Mouse (Mus musculus) hindbrain, embryonic 11.5 days (tissue): Measurements from ENCODE around the gene Ccdc33. TPM values are rescaled to one million over a fixed set of nuclear protein-coding genes. Genes with fewer than 3 reads are reported as not detected.

Experiments
- ATAC-seq: fragments of 200-750 bp; cut with Nextera tagmentation; 2 replicates; pipeline ENCODE4 v1.8.0; 2017; ENCODE audit warnings: mild to moderate bottlenecking, moderate TSS enrichment, moderate library complexity; ENCODE audit not compliant: low FRiP score
- DNase-seq: peaks from one replicate; pipeline ENCODE4 v3.0.0-alpha.2; 2015; ENCODE audit warnings: low spot score
- H3K27ac ChIP-seq: fragments of 300-500 bp; sonication (generic); 2 replicates; pipeline ENCODE4 v1.5.1; 2014; ENCODE audit warnings: mild to moderate bottlenecking, low read depth, low read length
- H3K27me3 ChIP-seq: fragments of 300-500 bp; sonication (generic); 2 replicates; pipeline ENCODE4 v1.6.1; 2014; ENCODE audit warnings: mild to moderate bottlenecking, low read length, moderate library complexity, mixed read lengths; ENCODE audit not compliant: control insufficient read depth, insufficient read depth
- H3K36me3 ChIP-seq: fragments of 300-500 bp; sonication (generic); 2 replicates; pipeline ENCODE4 v1.6.1; 2014; ENCODE audit warnings: mild to moderate bottlenecking, low read length, moderate library complexity, mixed read lengths; ENCODE audit not compliant: control insufficient read depth, insufficient read depth
- H3K4me1 ChIP-seq: fragments of 300-500 bp; sonication (generic); replicated peaks from 2 replicates; pipeline ENCODE4 v1.6.1; 2014; ENCODE audit warnings: low read length, mixed read lengths; ENCODE audit not compliant: control insufficient read depth, insufficient read depth
- H3K4me2 ChIP-seq: fragments of 300-500 bp; sonication (generic); replicated peaks from 2 replicates; pipeline ENCODE4 v1.6.1; 2014; ENCODE audit warnings: mild to moderate bottlenecking, low read depth, low read length
- H3K4me3 ChIP-seq: fragments of 300-500 bp; sonication (generic); 2 replicates; pipeline ENCODE4 v1.5.1; 2014; ENCODE audit warnings: low read depth, low read length
- H3K9ac ChIP-seq: fragments of 300-500 bp; sonication (generic); 2 replicates; pipeline ENCODE4 v1.6.1; 2014; ENCODE audit warnings: low read depth, low read length
- H3K9me3 ChIP-seq: fragments of 300-500 bp; sonication (generic); 2 replicates; pipeline ENCODE4 v1.6.1; 2016; ENCODE audit warnings: low read length; ENCODE audit not compliant: control insufficient read depth
- WGBS: fragments of 180-500 bp; shearing (Covaris S2); extraction: QIAGEN DNeasy Blood & Tissue Kit; methylation state at CpG from one replicate; pipeline ENCODE4 v1.1.7; 2014; 5-methylcytosine and 5-hydroxymethylcytosine counted together
- polyA plus RNA-seq: library from polyadenylated mRNA; unstranded; fragments of >200 nt; fragmentation: Nextera tagmentation; extraction: Ambion mirVana; gene quantifications from 2 replicates; pipeline ENCODE4 v1.2.1, GENCODE M21; 2014

Ccdc33 gene
- polyA plus RNA-seq, 1 experiment from 2014 or later = 0.99 TPM

- Histone ChIP-seq H3K36me3 (no peaks in the 10 kb centered on the region), H3K27ac (no peak overlapping the region), H3K9me3 (no peaks in the 10 kb centered on the region), H3K9ac (no peak overlapping the region), H3K4me1 (no peaks in the 10 kb centered on the region), H3K4me2 (no peak overlapping the region; the same call in 1 of the 2 replicates), H3K4me3 (no peak overlapping the region), H3K27me3 (no peaks in the 10 kb centered on the region)
- ATAC-seq (no peak), DNase-seq (no peak)
- WGBS = 88% methylated on average over 22 of the region's 22 CpGs
These were observed 38.4 kb upstream of the Ccdc33 start for GRCm38 (mm10) chr9:58156819-58157560.

GRCm38 (mm10) chr9:58155366-58155765, 36.7 kb upstream of the Ccdc33 start:
- Histone ChIP-seq H3K27me3 (no peaks in the 10 kb centered on the region), H3K27ac (no peak overlapping the region), H3K4me3 (no peak overlapping the region), H3K4me1 (no peaks in the 10 kb centered on the region), H3K9ac (no peak overlapping the region), H3K36me3 (no peaks in the 10 kb centered on the region), H3K4me2 (no peak overlapping the region), H3K9me3 (no peaks in the 10 kb centered on the region)
- DNase-seq = no peak
- no peak for ATAC-seq
- WGBS = 64% methylated on average over 3 of the region's 3 CpGs

DNA sequence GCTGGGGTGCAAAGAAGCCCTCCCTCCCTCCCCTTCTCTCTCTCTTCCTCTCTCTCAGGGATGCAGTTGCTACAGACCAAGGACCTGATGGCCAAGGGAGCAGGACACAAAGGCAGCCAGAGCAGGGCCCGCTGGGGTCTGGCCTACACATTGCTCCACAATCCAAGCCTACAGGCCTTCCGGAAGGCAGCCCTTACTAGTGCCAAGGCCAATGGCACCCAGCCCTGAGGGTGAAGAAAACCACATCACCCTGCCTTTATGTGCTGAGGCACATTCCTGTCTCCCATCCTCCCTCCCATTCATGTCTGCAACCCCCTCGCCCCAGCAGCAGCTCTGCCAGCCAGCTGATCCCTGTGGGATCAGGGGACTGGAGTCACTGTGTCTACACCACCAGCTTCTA, 34.5 kb upstream of the Ccdc33 start:
- 94% methylated on average over 3 of the region's 3 CpGs for WGBS
- no peak for DNase-seq
- Histone ChIP-seq H3K4me3 (no peak overlapping the region), H3K9me3 (no peaks in the 10 kb centered on the region), H3K27me3 (no peaks in the 10 kb centered on the region), H3K27ac (no peak overlapping the region), H3K4me2 (no peak overlapping the region), H3K36me3 (no peaks in the 10 kb centered on the region), H3K9ac (no peak overlapping the region), H3K4me1 (no peaks in the 10 kb centered on the region)
- ATAC-seq = no peak

DNA sequence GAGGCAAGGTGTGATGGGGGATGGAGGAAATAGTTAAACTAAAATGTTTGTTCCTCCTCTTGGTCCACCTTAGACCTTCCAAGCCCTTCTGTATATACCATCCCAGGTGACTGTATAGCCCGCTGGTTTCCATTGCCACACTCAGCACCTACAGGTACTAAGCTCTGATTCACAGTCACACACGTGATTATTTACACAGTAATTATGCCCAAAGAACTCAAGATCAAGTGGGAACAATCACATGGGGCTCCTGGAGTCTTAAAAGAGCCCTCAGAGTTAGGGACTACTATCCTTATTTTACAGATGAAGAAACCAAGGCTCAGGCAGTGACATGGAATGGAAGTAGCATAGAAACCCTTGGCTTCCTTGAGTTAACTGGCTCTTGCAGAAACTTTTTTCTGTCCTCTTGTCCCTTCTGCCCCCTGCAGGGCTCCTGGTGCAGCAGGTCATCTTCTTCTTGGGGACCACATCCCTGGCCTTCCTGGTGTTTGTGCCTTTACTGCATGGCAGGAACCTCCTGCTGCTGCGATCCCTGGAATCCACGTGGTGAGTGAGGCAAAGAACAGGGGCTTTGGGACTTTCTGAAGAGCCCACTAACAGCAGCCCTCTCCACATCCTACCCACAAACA, 32.2 kb upstream of the Ccdc33 start:
- Histone ChIP-seq H3K36me3 (no peaks in the 10 kb centered on the region), H3K4me2 (no peak overlapping the region), H3K4me1 (no peaks in the 10 kb centered on the region), H3K4me3 (no peak overlapping the region), H3K9ac (no peak overlapping the region), H3K27me3 (no peaks in the 10 kb centered on the region), H3K27ac (no peak overlapping the region), H3K9me3 (no peaks in the 10 kb centered on the region)
- ATAC-seq = no peak
- 71% methylated on average over 4 of the region's 4 CpGs for WGBS
- no peak for DNase-seq

DNA sequence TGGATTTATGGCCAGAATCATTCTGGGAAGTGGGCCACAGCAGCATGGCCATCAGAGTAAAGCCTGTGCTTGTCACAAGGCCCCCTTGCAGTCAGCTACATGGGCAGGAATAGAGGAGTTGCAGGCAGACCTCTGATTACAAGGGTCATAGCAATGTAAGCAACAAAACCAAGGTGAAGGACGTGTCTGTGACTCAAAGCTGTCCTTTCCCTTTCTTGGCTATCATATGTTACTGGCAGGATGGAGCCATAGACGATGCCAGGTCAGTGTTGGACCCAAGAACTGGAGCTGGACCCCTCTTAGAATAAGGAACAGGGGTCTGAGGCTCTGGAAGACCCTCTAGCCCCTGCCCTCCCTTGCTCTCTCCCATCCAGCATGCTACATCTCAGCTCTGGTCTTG, 30.2 kb upstream of the Ccdc33 start:
- H3K36me3 ChIP-seq = no peaks in the 10 kb centered on the region
- ATAC-seq (no peak), DNase-seq (no peak)
- H3K27me3 ChIP-seq = no peaks in the 10 kb centered on the region
- no peak overlapping the region for H3K27ac ChIP-seq
- H3K9me3 ChIP-seq = no peaks in the 10 kb centered on the region
- no peak overlapping the region for H3K9ac ChIP-seq
- H3K4me1 ChIP-seq = peaks cover 2% of the 10 kb centered on the region; the same call in 1 of the 2 replicates
- no peak overlapping the region for H3K4me3 ChIP-seq
- WGBS = 59% methylated on average over 2 of the region's 2 CpGs
- H3K4me2 ChIP-seq = no peak overlapping the region

- no peak overlapping the region for H3K4me3 ChIP-seq
- ATAC-seq = no peak
- peaks cover 2% of the 10 kb centered on the region; the same call in 1 of the 2 replicates for H3K4me1 ChIP-seq
- H3K27me3 ChIP-seq = no peaks in the 10 kb centered on the region
- no peaks in the 10 kb centered on the region for H3K9me3 ChIP-seq
- no peak for DNase-seq
- no peak overlapping the region for H3K27ac ChIP-seq
- no peaks in the 10 kb centered on the region for H3K36me3 ChIP-seq
- WGBS = 76% methylated on average over 5 of the region's 5 CpGs
- H3K4me2 ChIP-seq = no peak overlapping the region
- no peak overlapping the region for H3K9ac ChIP-seq
These were observed 26.8 kb upstream of the Ccdc33 start for GRCm38 (mm10) chr9:58145417-58145816.

GRCm38 (mm10) chr9:58144664-58145063, 26.0 kb upstream of the Ccdc33 start:
- no peaks in the 10 kb centered on the region; the same call in 1 of the 2 replicates for H3K27me3 ChIP-seq
- WGBS = 69% methylated on average over 1 of the region's 1 CpGs
- H3K4me1 ChIP-seq = peaks cover 2% of the 10 kb centered on the region; the same call in 1 of the 2 replicates
- no peak overlapping the region for H3K4me2 ChIP-seq
- no peaks in the 10 kb centered on the region for H3K36me3 ChIP-seq
- ATAC-seq (no peak), DNase-seq (no peak)
- no peak overlapping the region for H3K27ac ChIP-seq
- H3K4me3 ChIP-seq = no peak overlapping the region
- H3K9me3 ChIP-seq = no peaks in the 10 kb centered on the region
- H3K9ac ChIP-seq = no peak overlapping the region

GRCm38 (mm10) chr9:58143419-58143818, 24.8 kb upstream of the Ccdc33 start:
- ATAC-seq (no peak), DNase-seq (no peak)
- peaks cover 2% of the 10 kb centered on the region; the same call in 1 of the 2 replicates for H3K4me1 ChIP-seq
- 45% methylated on average over 7 of the region's 7 CpGs for WGBS
- H3K4me2 ChIP-seq = no peak overlapping the region
- no peak overlapping the region for H3K4me3 ChIP-seq
- H3K27ac ChIP-seq = no peak overlapping the region
- no peaks in the 10 kb centered on the region for H3K36me3 ChIP-seq
- H3K9me3 ChIP-seq = no peaks in the 10 kb centered on the region
- no peak overlapping the region for H3K9ac ChIP-seq
- H3K27me3 ChIP-seq = no peaks in the 10 kb centered on the region; the same call in 1 of the 2 replicates

GRCm38 (mm10) chr9:58139947-58140346, 21.3 kb upstream of the Ccdc33 start:
- 43% methylated on average over 6 of the region's 6 CpGs for WGBS
- DNase-seq (no peak), ATAC-seq (no peak)
- H3K9me3 ChIP-seq = no peaks in the 10 kb centered on the region
- peaks cover 7% of the 10 kb centered on the region; the same call in 1 of the 2 replicates for H3K4me1 ChIP-seq
- no peak overlapping the region for H3K27ac ChIP-seq
- no peak overlapping the region for H3K4me3 ChIP-seq
- no peak overlapping the region for H3K4me2 ChIP-seq
- H3K9ac ChIP-seq = no peak overlapping the region
- no peaks in the 10 kb centered on the region; the same call in 1 of the 2 replicates for H3K27me3 ChIP-seq
- no peaks in the 10 kb centered on the region for H3K36me3 ChIP-seq
